Mouse (Mus musculus): Measurements from ENCODE around the gene Slc22a3. TPM values are rescaled to one million over a fixed set of nuclear protein-coding genes. Genes with fewer than 3 reads are reported as not detected.

Slc22a3 gene
- polyA plus RNA-seq, 1 experiment from 2014 or later = 1.1 TPM

- H3K36me3 ChIP-seq = no peaks in the 10 kb centered on the region
- no peaks in the 10 kb centered on the region for H3K27me3 ChIP-seq
- 85% methylated on average over 4 of the region's 4 CpGs for WGBS
- H3K9ac ChIP-seq = no peak overlapping the region
- no peak overlapping the region for H3K4me3 ChIP-seq
- H3K4me2 ChIP-seq = no peak overlapping the region
- no peak overlapping the region for H3K27ac ChIP-seq (replicated peaks)
- no peaks in the 10 kb centered on the region for H3K9me3 ChIP-seq
- H3K4me1 ChIP-seq (replicated peaks) = no peaks in the 10 kb centered on the region
- no peak for ATAC-seq (ENCODE audit: low FRiP score, low read depth)
These were observed 41.0 kb downstream of the Slc22a3 start for GRCm38 (mm10) chr17:12466501-12467000.

DNA sequence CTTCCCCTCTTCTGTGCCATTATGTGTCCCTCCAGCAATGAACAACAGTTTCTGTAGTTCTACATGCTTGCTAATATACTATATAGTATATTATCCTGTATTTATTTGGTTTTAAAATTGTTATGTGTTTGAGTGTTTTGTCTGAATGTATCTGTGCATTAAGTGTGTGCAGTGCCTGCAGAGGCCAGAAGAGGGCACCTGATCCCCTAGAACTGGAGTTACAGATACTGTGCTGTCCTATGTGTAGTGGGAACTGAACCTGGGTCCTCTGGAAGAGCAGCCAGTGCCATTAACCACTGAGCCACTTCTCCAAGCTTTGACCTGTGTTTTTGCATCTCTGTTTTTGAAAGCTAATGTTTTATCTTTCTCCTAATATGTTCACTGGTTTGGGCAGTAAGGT lies 46.3 kb downstream of the Slc22a3 start:
- no peak overlapping the region for H3K9ac ChIP-seq
- ATAC-seq (ENCODE audit: low FRiP score, low read depth) = no peak
- no peak overlapping the region for H3K4me2 ChIP-seq
- H3K27ac ChIP-seq (replicated peaks) = no peak overlapping the region
- no peaks in the 10 kb centered on the region for H3K27me3 ChIP-seq
- no peak overlapping the region for H3K4me3 ChIP-seq
- H3K4me1 ChIP-seq (replicated peaks) = no peaks in the 10 kb centered on the region
- H3K9me3 ChIP-seq = no peaks in the 10 kb centered on the region
- H3K36me3 ChIP-seq = no peaks in the 10 kb centered on the region

GRCm38 (mm10) chr17:12455143-12455790 lies 52.2 kb downstream of the Slc22a3 start:
- no peak for ATAC-seq (ENCODE audit: low FRiP score, low read depth)
- Histone ChIP-seq H3K4me3 (no peak overlapping the region), H3K36me3 (no peaks in the 10 kb centered on the region), H3K27ac (replicated peaks) (no peak overlapping the region), H3K9ac (no peak overlapping the region), H3K27me3 (no peaks in the 10 kb centered on the region), H3K4me2 (no peak overlapping the region), H3K4me1 (replicated peaks) (no peaks in the 10 kb centered on the region), H3K9me3 (no peaks in the 10 kb centered on the region)
- 85% methylated on average over 5 of the region's 5 CpGs for WGBS

GRCm38 (mm10) chr17:12453691-12454090 lies 53.8 kb downstream of the Slc22a3 start:
- WGBS = 87% methylated on average over 6 of the region's 6 CpGs
- H3K27me3 ChIP-seq = no peaks in the 10 kb centered on the region

DNA sequence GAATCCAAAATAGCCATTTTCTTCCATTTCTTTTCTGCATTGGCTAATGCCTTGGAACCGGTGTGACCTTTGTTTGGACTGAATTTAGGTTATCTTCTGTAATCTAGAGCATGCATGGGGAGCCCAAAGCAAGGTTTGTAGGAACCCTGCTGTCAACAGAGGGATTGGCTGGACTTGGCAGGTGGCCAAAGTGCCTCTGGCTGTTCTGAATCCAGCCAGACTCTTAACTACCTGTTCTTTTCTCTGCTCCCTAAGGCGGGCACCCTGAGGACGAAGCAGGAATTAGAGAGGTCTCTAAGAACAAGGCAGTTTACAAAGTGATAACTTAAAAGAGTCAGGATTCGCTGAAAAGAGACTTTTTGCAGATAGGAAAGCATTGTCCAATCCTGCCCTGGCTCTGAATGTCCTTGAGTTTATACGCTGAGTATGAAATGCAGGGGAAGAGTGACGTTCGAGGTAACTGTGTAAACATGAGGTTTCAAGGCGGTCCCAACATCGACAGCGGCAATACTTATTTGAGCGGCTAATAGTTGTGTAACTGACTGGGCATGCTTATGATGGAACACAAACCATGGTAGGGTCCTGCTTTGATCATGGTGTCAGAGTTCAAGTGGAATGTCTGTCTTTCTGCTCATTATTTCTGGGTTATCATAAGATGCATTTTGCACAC lies 54.5 kb downstream of the Slc22a3 start:
- Histone ChIP-seq H3K27me3 (no peaks in the 10 kb centered on the region), H3K4me1 (replicated peaks) (no peaks in the 10 kb centered on the region), H3K27ac (replicated peaks) (no peak overlapping the region), H3K4me3 (no peak overlapping the region), H3K36me3 (no peaks in the 10 kb centered on the region), H3K9ac (no peak overlapping the region), H3K9me3 (no peaks in the 10 kb centered on the region), H3K4me2 (no peak overlapping the region)
- WGBS = 78% methylated on average over 11 of the region's 11 CpGs
- ATAC-seq (ENCODE audit: low FRiP score, low read depth) = no peak

More at GRCm38 (mm10) chr17:12453691-12454090, 53.8 kb downstream of the Slc22a3 start:
- no peak overlapping the region for H3K9ac ChIP-seq
- H3K4me3 ChIP-seq = no peak overlapping the region
- H3K4me1 ChIP-seq (replicated peaks) = no peaks in the 10 kb centered on the region
- ATAC-seq (ENCODE audit: low FRiP score, low read depth) = no peak
- no peaks in the 10 kb centered on the region for H3K9me3 ChIP-seq
- H3K4me2 ChIP-seq = no peak overlapping the region
- H3K36me3 ChIP-seq = no peaks in the 10 kb centered on the region
- H3K27ac ChIP-seq (replicated peaks) = no peak overlapping the region

GRCm38 (mm10) chr17:12451234-12451633 lies 56.3 kb downstream of the Slc22a3 start:
- Histone ChIP-seq H3K27ac (replicated peaks) (no peak overlapping the region), H3K4me2 (no peak overlapping the region), H3K9ac (no peak overlapping the region), H3K36me3 (no peaks in the 10 kb centered on the region), H3K9me3 (no peaks in the 10 kb centered on the region), H3K27me3 (no peaks in the 10 kb centered on the region), H3K4me1 (replicated peaks) (no peaks in the 10 kb centered on the region), H3K4me3 (no peak overlapping the region)
- WGBS = 42% methylated on average over 4 of the region's 4 CpGs
- no peak for ATAC-seq (ENCODE audit: low FRiP score, low read depth)

DNA sequence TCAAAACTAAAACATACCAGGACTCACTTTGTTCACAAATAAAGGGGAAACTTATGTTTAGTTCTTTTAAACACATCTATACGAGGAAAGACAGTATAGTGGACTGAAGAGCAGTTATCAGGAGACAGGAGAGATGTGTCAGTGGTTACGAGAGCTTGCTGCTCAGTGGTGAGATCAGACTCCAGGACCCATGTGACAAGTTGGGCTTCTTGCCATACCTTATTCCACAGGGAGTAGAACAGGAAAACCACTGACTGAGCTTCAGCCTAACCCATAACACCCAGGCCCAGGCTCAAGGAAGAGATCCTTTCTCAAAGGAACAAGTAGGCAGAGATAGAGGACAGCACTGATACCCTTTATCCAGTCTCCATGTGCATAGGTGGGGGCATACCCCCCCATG lies 62.9 kb downstream of the Slc22a3 start:
- 79% methylated on average over 2 of the region's 2 CpGs for WGBS
- ATAC-seq (ENCODE audit: low FRiP score, low read depth) = no peak
- H3K27ac ChIP-seq (replicated peaks) = no peak overlapping the region

GRCm38 (mm10) chr17:12437771-12438170 lies 69.7 kb downstream of the Slc22a3 start:
- Histone ChIP-seq H3K9me3 (no peaks in the 10 kb centered on the region), H3K9ac (no peak overlapping the region), H3K4me1 (replicated peaks) (no peaks in the 10 kb centered on the region), H3K4me2 (no peak overlapping the region), H3K27ac (replicated peaks) (no peak overlapping the region), H3K36me3 (no peaks in the 10 kb centered on the region), H3K27me3 (no peaks in the 10 kb centered on the region), H3K4me3 (no peak overlapping the region)
- no peak for ATAC-seq (ENCODE audit: low FRiP score, low read depth)
- WGBS = 93% methylated on average over 10 of the region's 10 CpGs

More for the DNA sequence above, 62.9 kb downstream of the Slc22a3 start:
- Histone ChIP-seq H3K36me3 (no peaks in the 10 kb centered on the region), H3K4me3 (no peak overlapping the region), H3K9ac (no peak overlapping the region), H3K4me1 (replicated peaks) (no peaks in the 10 kb centered on the region), H3K9me3 (no peaks in the 10 kb centered on the region), H3K4me2 (no peak overlapping the region), H3K27me3 (no peaks in the 10 kb centered on the region)

DNA sequence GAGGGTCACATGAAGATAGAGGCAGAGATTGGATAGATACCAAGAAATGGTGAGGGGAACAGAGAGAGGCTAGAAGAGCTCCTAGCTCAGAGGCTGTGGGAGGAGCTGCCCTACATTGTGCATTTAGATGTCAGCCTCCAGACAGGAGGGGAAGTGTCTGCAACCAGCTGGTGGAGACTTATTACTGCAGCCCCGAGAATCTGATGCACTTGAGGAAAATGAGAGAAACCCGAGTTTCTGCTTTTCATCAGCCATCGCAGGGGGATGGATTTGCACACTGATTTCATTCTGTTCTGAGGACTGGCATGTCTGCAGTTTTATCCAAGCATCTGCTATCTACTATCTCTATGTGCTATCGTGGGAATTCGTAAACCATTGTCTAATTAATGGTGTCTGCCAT lies 75.8 kb downstream of the Slc22a3 start:
- H3K4me3 ChIP-seq = no peak overlapping the region
- H3K4me2 ChIP-seq = no peak overlapping the region
- H3K9ac ChIP-seq = no peak overlapping the region
- 64% methylated on average over 5 of the region's 5 CpGs for WGBS
- H3K27ac ChIP-seq (replicated peaks) = 0 out of 2 replicates have a peak overlapping the region, but pooled peaks have one; percentile 26
- H3K36me3 ChIP-seq = no peaks in the 10 kb centered on the region
- ATAC-seq (ENCODE audit: low FRiP score, low read depth) = peak; percentile 61; the same call in 1 of the 2 replicates
- H3K27me3 ChIP-seq = no peaks in the 10 kb centered on the region
- H3K9me3 ChIP-seq = no peaks in the 10 kb centered on the region
- 0 out of 2 replicates have a peak, but pooled peaks cover 6% of the 10 kb centered on the region for H3K4me1 ChIP-seq (replicated peaks)

GRCm38 (mm10) chr17:12428369-12428768 lies 79.1 kb downstream of the Slc22a3 start:
- no peak overlapping the region for H3K27ac ChIP-seq (replicated peaks)
- no peak overlapping the region for H3K4me2 ChIP-seq

GRCm38 (mm10) chr17:12427156-12427555 lies 80.3 kb downstream of the Slc22a3 start:
- Histone ChIP-seq H3K36me3 (no peaks in the 10 kb centered on the region), H3K4me3 (no peak overlapping the region), H3K4me2 (no peak overlapping the region), H3K9ac (no peak overlapping the region), H3K9me3 (no peaks in the 10 kb centered on the region), H3K27ac (replicated peaks) (no peak overlapping the region), H3K4me1 (replicated peaks) (0 out of 2 replicates have a peak, but pooled peaks cover 6% of the 10 kb centered on the region), H3K27me3 (no peaks in the 10 kb centered on the region)
- no peak for ATAC-seq (ENCODE audit: low FRiP score, low read depth)
- WGBS = 35% methylated on average over 3 of the region's 3 CpGs

More at GRCm38 (mm10) chr17:12428369-12428768, 79.1 kb downstream of the Slc22a3 start:
- Histone ChIP-seq H3K4me1 (replicated peaks) (0 out of 2 replicates have a peak, but pooled peaks cover 6% of the 10 kb centered on the region), H3K9ac (no peak overlapping the region), H3K9me3 (no peaks in the 10 kb centered on the region), H3K36me3 (no peaks in the 10 kb centered on the region), H3K27me3 (no peaks in the 10 kb centered on the region), H3K4me3 (no peak overlapping the region)
- peak; percentile 38; the same call in 1 of the 2 replicates for ATAC-seq (ENCODE audit: low FRiP score, low read depth)

DNA sequence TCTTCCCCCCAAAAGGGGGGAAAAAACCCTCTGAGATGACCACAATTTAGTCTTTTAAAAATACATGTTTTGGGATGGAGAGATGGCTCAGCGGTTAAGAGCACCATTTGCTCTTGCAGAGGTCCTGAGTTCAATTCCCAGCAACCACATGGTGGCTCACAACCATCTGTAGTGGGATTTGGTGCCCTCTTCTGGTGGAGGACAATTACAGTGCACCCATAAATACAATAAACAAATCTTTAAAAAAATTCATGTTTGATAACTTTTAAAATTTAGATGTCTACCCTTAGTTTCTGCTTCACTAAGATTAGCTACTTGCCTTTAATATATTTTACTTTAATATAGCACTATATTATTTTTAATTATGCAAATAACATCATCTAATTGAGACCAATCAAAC lies 85.4 kb downstream of the Slc22a3 start:
- WGBS = 86% methylated on average over 1 of the region's 1 CpGs
- no peak overlapping the region for H3K9ac ChIP-seq
- H3K36me3 ChIP-seq = no peaks in the 10 kb centered on the region
- H3K4me2 ChIP-seq = no peak overlapping the region
- no peaks in the 10 kb centered on the region for H3K27me3 ChIP-seq
- no peak overlapping the region for H3K4me3 ChIP-seq
- H3K9me3 ChIP-seq = no peaks in the 10 kb centered on the region
- no peaks in the 10 kb centered on the region for H3K4me1 ChIP-seq (replicated peaks)
- no peak for ATAC-seq (ENCODE audit: low FRiP score, low read depth)
- H3K27ac ChIP-seq (replicated peaks) = no peak overlapping the region
